In genomic region chr5:36041236-36041562, GRCm38 (mm10) we compare ENCODE assay signal across 10 mouse cellular contexts.
DNase-seq lines count a peak whose midpoint lies in the region; ATAC-seq lines count a peak whose summit lies in the region.
"Had no signal": no experiment of that assay in that cellular context is flagged by ENCODE, and none has a peak within 500 bp of the region (broad histone marks: within the 10 kb centered on the region; RNA-seq: fewer than 3 reads in every experiment).

No protein-coding gene starts in this region.

- no peaks in the 10 kb centered on the region for H3K27me3 ChIP-seq in heart, embryonic 11.5 days (ENCODE audit: control insufficient read depth, insufficient read depth, low read length)
- H3K27me3 ChIP-seq in lung, embryonic 16.5 days (ENCODE audit: control insufficient read depth, insufficient read depth, low read depth, low read length) = no peaks in the 10 kb centered on the region
- H3K27me3 ChIP-seq in limb, embryonic 10.5 days (ENCODE audit: low read depth, poor library complexity, severe bottlenecking) = no peaks in the 10 kb centered on the region
- H3K27me3 ChIP-seq in stomach, embryonic 15.5 days (replicated peaks) = no peaks in the 10 kb centered on the region
- H3K27me3 ChIP-seq: liver, embryonic 15.5 days had no signal

- peak; percentile 27; the same call in 1 of the 2 replicates for ATAC-seq in heart, embryonic 11.5 days (replicated peaks; ENCODE audit: insufficient number of reproducible peaks, low FRiP score, low TSS enrichment)
- ATAC-seq in lung, embryonic 16.5 days (ENCODE audit: low read depth) = no peak; the same call in 1 of the 2 replicates
- 0 out of 2 replicates have a peak, but pooled peaks have one; percentile 11 for ATAC-seq in stomach, embryonic 15.5 days (ENCODE audit: insufficient read depth, low FRiP score, low read depth)

- H3K4me3 ChIP-seq in heart, embryonic 11.5 days (ENCODE audit: low read depth, low read length) = no peak overlapping the region
- no peak overlapping the region for H3K4me3 ChIP-seq in lung, embryonic 16.5 days (ENCODE audit: low read length)
- no peak overlapping the region for H3K4me3 ChIP-seq in limb, embryonic 10.5 days
- no peak overlapping the region for H3K4me3 ChIP-seq in stomach, embryonic 15.5 days (replicated peaks)
- H3K4me3 ChIP-seq: liver, embryonic 15.5 days had no signal

- H3K9me3 ChIP-seq in heart, embryonic 11.5 days (replicated peaks; ENCODE audit: control insufficient read depth, low read length) = no peaks in the 10 kb centered on the region
- H3K9me3 ChIP-seq in lung, embryonic 16.5 days (ENCODE audit: control insufficient read depth, low read length) = no peaks in the 10 kb centered on the region
- H3K9me3 ChIP-seq in limb, embryonic 10.5 days (replicated peaks) = no peaks in the 10 kb centered on the region
- no peaks in the 10 kb centered on the region for H3K9me3 ChIP-seq in stomach, embryonic 15.5 days
- H3K9me3 ChIP-seq: liver, embryonic 15.5 days had no signal

- no peak for DNase-seq in heart, postnatal 14 days
- DNase-seq in lung, postnatal 4 days = no peak
- no peak for DNase-seq in limb, embryonic 10.5 days (ENCODE audit: low spot score)
- DNase-seq in natural killer cell, adult 2 months (ENCODE audit: low spot score in 2 of 2) = no peak
- no peak for DNase-seq in adrenal gland, adult 18-20 months (ENCODE audit: low spot score in 2 of 2)
- DNase-seq: kidney, adult 18-20 months had no signal

- no peaks in the 10 kb centered on the region for H3K36me3 ChIP-seq in heart, embryonic 11.5 days (ENCODE audit: control insufficient read depth, insufficient read depth, low read length)
- no peaks in the 10 kb centered on the region for H3K36me3 ChIP-seq in lung, embryonic 16.5 days (ENCODE audit: control insufficient read depth, insufficient read depth, low read length)
- no peaks in the 10 kb centered on the region for H3K36me3 ChIP-seq in limb, embryonic 10.5 days
- H3K36me3 ChIP-seq in stomach, embryonic 15.5 days = no peaks in the 10 kb centered on the region
- H3K36me3 ChIP-seq: liver, embryonic 15.5 days had no signal

- H3K9ac ChIP-seq in heart, embryonic 11.5 days (ENCODE audit: low read depth, low read length) = no peak overlapping the region
- no peak overlapping the region; the same call in 1 of the 2 replicates for H3K9ac ChIP-seq in lung, embryonic 16.5 days (ENCODE audit: low read length)
- no peak overlapping the region for H3K9ac ChIP-seq in stomach, embryonic 15.5 days
- H3K9ac ChIP-seq: liver, embryonic 15.5 days had no signal

- peak overlapping the region; percentile 30 for H3K27ac ChIP-seq in heart, embryonic 11.5 days (ENCODE audit: low read depth, low read length)
- peak overlapping the region; percentile 60 for H3K27ac ChIP-seq in lung, embryonic 16.5 days (ENCODE audit: low read length)
- H3K27ac ChIP-seq in limb, embryonic 10.5 days = peak overlapping the region; percentile 25; the same call in 1 of the 2 replicates
- peak overlapping the region; percentile 28; the same call in 1 of the 2 replicates for H3K27ac ChIP-seq in stomach, embryonic 15.5 days
- H3K27ac ChIP-seq: liver, embryonic 15.5 days had no signal

- H3K4me2 ChIP-seq in heart, embryonic 11.5 days = no peak overlapping the region
- no peak overlapping the region for H3K4me2 ChIP-seq in lung, embryonic 16.5 days (ENCODE audit: low read depth, low read length)
- no peak overlapping the region for H3K4me2 ChIP-seq in stomach, embryonic 15.5 days
- H3K4me2 ChIP-seq: liver, embryonic 15.5 days had no signal

- H3K4me1 ChIP-seq in heart, embryonic 11.5 days (ENCODE audit: control insufficient read depth, insufficient read depth, low read length) = peaks cover 10% of the 10 kb centered on the region; the same call in 1 of the 2 replicates
- peaks cover 16% of the 10 kb centered on the region for H3K4me1 ChIP-seq in lung, embryonic 16.5 days (replicated peaks; ENCODE audit: control insufficient read depth, insufficient read depth, low read length)
- H3K4me1 ChIP-seq in limb, embryonic 10.5 days = peaks cover 14% of the 10 kb centered on the region
- peaks cover 14% of the 10 kb centered on the region; the same call in 1 of the 2 replicates for H3K4me1 ChIP-seq in stomach, embryonic 15.5 days
- H3K4me1 ChIP-seq: liver, embryonic 15.5 days had no signal

- intact Hi-C loops in heart, postnatal 14 days (cut with DNase I) = no loop called here
